Mouse (Mus musculus) CD8-positive naive resting alpha-beta T cell, adult 2 months (primary cell): ENCODE results near the gene Eif2b3.

Experiments used
- DNase-seq, 2 experiments: peaks; one replicate each; pipeline ENCODE4 v3.0.0; 2022; ENCODE audit warnings: low read depth in 2 of 2, low spot score in 2 of 2

The Eif2b3 gene

GRCm38 (mm10) chr4:117122209-117122608, 103.0 kb downstream of the Eif2b3 start:
- DNase-seq: no peak

GRCm38 (mm10) chr4:117123546-117124217, 104.5 kb downstream of the Eif2b3 start:
- no peak for DNase-seq

GRCm38 (mm10) chr4:117124218-117124517, 105.0 kb downstream of the Eif2b3 start:
- no peak for DNase-seq

- DNase-seq: peak; percentile 75 to 80
These were observed 105.5 kb downstream of the Eif2b3 start for GRCm38 (mm10) chr4:117124518-117125347.

GRCm38 (mm10) chr4:117125348-117125909, 106.2 kb downstream of the Eif2b3 start, which contains the start of gene Btbd19:
Btbd19 (minus strand) TSS chr4:117125725.
- DNase-seq: no peak

- peak; percentile 59 to 60 for DNase-seq
These were observed 106.9 kb downstream of the Eif2b3 start for GRCm38 (mm10) chr4:117125910-117126674.

- no peak for DNase-seq
These were observed 107.6 kb downstream of the Eif2b3 start, which contains the start of gene Tctex1d4 for GRCm38 (mm10) chr4:117126675-117127290. Tctex1d4 (plus strand) TSS chr4:117126794.

- DNase-seq: no peak
These were observed 108.9 kb downstream of the Eif2b3 start for GRCm38 (mm10) chr4:117127991-117128686.

- DNase-seq: no peak
These were observed 111.6 kb downstream of the Eif2b3 start for GRCm38 (mm10) chr4:117130790-117131189.

- no peak for DNase-seq
These were observed 112.0 kb downstream of the Eif2b3 start for GRCm38 (mm10) chr4:117131198-117131597.

- no peak for DNase-seq
These were observed 112.9 kb downstream of the Eif2b3 start for GRCm38 (mm10) chr4:117131890-117132793.

GRCm38 (mm10) chr4:117132794-117133143, 113.6 kb downstream of the Eif2b3 start:
- no peak for DNase-seq

GRCm38 (mm10) chr4:117133366-117133796, 114.2 kb downstream of the Eif2b3 start:
- DNase-seq: no peak

- DNase-seq: peak; percentile 97 to 98
These were observed 114.8 kb downstream of the Eif2b3 start, which contains the start of gene Plk3 for GRCm38 (mm10) chr4:117133817-117134600. Plk3 (minus strand) TSS chr4:117133963.

GRCm38 (mm10) chr4:117134601-117134995, 115.4 kb downstream of the Eif2b3 start:
- no peak for DNase-seq

- DNase-seq: no peak
These were observed 116.8 kb downstream of the Eif2b3 start for GRCm38 (mm10) chr4:117136034-117136433.
